In the genomic region with DNA sequence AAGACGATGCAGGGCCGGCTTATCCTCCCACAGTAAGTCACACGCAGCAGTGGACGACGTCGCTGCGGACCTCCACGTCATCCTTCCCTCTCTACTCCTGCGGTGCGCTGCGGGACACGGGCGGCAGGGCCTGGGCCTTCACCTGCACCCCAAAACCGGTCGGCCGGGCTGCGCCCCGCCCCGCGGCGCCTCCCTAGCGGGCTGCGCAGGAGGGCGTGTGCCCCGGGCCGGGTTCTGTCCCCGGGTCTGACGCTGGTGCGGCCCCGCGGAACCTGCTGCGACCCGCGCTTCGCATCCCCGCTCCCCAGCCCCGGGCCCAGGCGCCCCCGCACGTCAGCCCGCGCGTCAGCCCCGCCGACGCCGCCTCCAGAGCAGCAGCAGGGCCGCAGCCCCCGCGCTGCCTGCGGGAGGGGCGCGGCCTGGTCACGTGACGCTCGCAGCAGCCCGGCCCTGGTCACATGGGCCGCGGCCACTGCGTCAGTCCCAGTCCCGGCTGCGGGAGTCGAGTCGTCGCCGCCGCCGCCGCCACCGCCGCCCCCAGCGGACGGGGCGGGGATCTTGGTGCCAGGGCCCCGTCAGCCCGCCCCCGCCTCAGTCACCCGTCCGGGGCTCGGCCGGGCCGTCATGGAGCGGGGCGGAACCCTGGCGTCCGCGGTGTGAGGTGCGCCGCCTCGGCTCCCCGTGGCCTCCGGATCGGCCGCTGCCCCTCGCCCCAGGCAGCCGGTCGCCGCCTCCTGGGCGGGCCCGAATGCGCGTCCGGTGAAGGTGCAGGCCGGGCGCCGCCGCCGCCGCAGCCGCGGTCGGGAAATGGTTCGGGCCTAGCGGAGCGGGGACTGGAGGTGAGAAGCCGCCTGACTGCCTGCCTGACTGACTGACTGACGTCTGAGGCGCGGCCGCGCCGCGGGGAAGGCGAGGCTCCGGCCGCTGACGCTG, we compare ENCODE assay signal across 8 mouse cellular contexts. TPM values are rescaled to one million over a fixed set of nuclear protein-coding genes. Genes with fewer than 3 reads are reported as not detected.
DNase-seq lines count a peak whose midpoint lies in the region; ATAC-seq and TF ChIP-seq lines count a peak whose summit lies in the region.

Aff4 (plus strand) TSS at position 543 of the 933 bp plus-strand sequence.

- H3K9ac ChIP-seq in forebrain, embryonic 11.5 days (ENCODE audit: low read length): peak within 1 kb of the TSS; percentile 90
- peak within 1 kb of the TSS; percentile 99 for H3K9ac ChIP-seq in heart, embryonic 15.5 days
- H3K9ac ChIP-seq in liver, embryonic 14.5 days (replicated peaks): peak within 1 kb of the TSS; percentile 77
- H3K9ac ChIP-seq in stomach, embryonic 15.5 days: peak within 1 kb of the TSS; percentile 99

- peak within 1 kb of the TSS; percentile 87 for H3K4me2 ChIP-seq in forebrain, embryonic 11.5 days (ENCODE audit: low read depth, low read length, severe bottlenecking)
- peak within 1 kb of the TSS; percentile 77 for H3K4me2 ChIP-seq in heart, embryonic 15.5 days
- H3K4me2 ChIP-seq in liver, embryonic 14.5 days (ENCODE audit: low read depth): peak within 1 kb of the TSS; percentile 96
- H3K4me2 ChIP-seq in stomach, embryonic 15.5 days: peak within 1 kb of the TSS; percentile 88

- no peak for TF ChIP-seq EP300 in liver, embryonic 14.5 days (IDR thresholded peaks at IDR 0.05; ENCODE audit: low read depth)

- H3K4me1 ChIP-seq in forebrain, embryonic 11.5 days (replicated peaks; ENCODE audit: control insufficient read depth, insufficient read depth, low read length): no peaks in the 10 kb centered on the region
- peaks cover 10% of the 10 kb centered on the region for H3K4me1 ChIP-seq in heart, embryonic 15.5 days (replicated peaks)
- H3K4me1 ChIP-seq in liver, embryonic 14.5 days (replicated peaks; ENCODE audit: control insufficient read depth in 2 of 2, insufficient read depth in 2 of 2, low read length in 1 of 2): peaks cover 3 to 15% of the 10 kb centered on the region in 2 experiments
- H3K4me1 ChIP-seq in stomach, embryonic 15.5 days: no peaks in the 10 kb centered on the region; the same call in 1 of the 2 replicates

- H3K9me3 ChIP-seq in forebrain, embryonic 11.5 days (ENCODE audit: control insufficient read depth, low read length): no peaks in the 10 kb centered on the region
- no peaks in the 10 kb centered on the region for H3K9me3 ChIP-seq in heart, embryonic 15.5 days (replicated peaks)
- no peaks in the 10 kb centered on the region for H3K9me3 ChIP-seq in liver, embryonic 14.5 days (ENCODE audit: control insufficient read depth, low read length)
- H3K9me3 ChIP-seq in stomach, embryonic 15.5 days: no peaks in the 10 kb centered on the region

- peak within 1 kb of the TSS; percentile 98 for H3K4me3 ChIP-seq in forebrain, embryonic 11.5 days (ENCODE audit: low read depth, low read length)
- peak within 1 kb of the TSS; percentile 99 for H3K4me3 ChIP-seq in heart, embryonic 15.5 days
- peak within 1 kb of the TSS; percentile 68 to 70 for H3K4me3 ChIP-seq in liver, embryonic 14.5 days (ENCODE audit: insufficient read depth in 1 of 2, low read depth in 2 of 2, low read length in 2 of 2)
- H3K4me3 ChIP-seq in stomach, embryonic 15.5 days (replicated peaks): peak within 1 kb of the TSS; percentile 96

- peak; percentile 97 for ATAC-seq in forebrain, embryonic 11.5 days (replicated peaks; ENCODE audit: low FRiP score)
- ATAC-seq in heart, embryonic 15.5 days (replicated peaks; ENCODE audit: insufficient number of reproducible peaks, insufficient read depth, low FRiP score, low read depth): peak; percentile 93
- ATAC-seq in liver, embryonic 14.5 days (ENCODE audit: insufficient read depth): peak; percentile 94
- peak; percentile 91 for ATAC-seq in stomach, embryonic 15.5 days (ENCODE audit: insufficient read depth, low FRiP score, low read depth)

- H3K27me3 ChIP-seq in forebrain, embryonic 11.5 days (ENCODE audit: control insufficient read depth, insufficient read depth, low read length): no peaks in the 10 kb centered on the region
- H3K27me3 ChIP-seq in heart, embryonic 15.5 days: no peaks in the 10 kb centered on the region
- no peaks in the 10 kb centered on the region; the same call in 1 of the 2 replicates for H3K27me3 ChIP-seq in liver, embryonic 14.5 days (ENCODE audit: control insufficient read depth, insufficient read depth, low read length)
- H3K27me3 ChIP-seq in stomach, embryonic 15.5 days (replicated peaks): no peaks in the 10 kb centered on the region

- no peaks in the 10 kb centered on the region for H3K36me3 ChIP-seq in forebrain, embryonic 11.5 days (ENCODE audit: control insufficient read depth, insufficient read depth, low read length)
- H3K36me3 ChIP-seq in heart, embryonic 15.5 days: no peaks in the 10 kb centered on the region
- no peaks in the 10 kb centered on the region for H3K36me3 ChIP-seq in liver, embryonic 14.5 days (replicated peaks; ENCODE audit: control insufficient read depth, insufficient read depth, low read depth)
- H3K36me3 ChIP-seq in stomach, embryonic 15.5 days: no peaks in the 10 kb centered on the region

- TF ChIP-seq CTCF in liver, embryonic 14.5 days (IDR thresholded peaks at IDR 0.05; ENCODE audit: low read depth): no peak

- WGBS in forebrain, embryonic 11.5 days: 1% methylated on average over 113 of the region's 127 CpGs
- under 1% methylated on average over 113 of the region's 127 CpGs for WGBS in heart, embryonic 15.5 days
- WGBS in liver, embryonic 14.5 days (ENCODE audit: insufficient replicate concordance): under 1% methylated on average over 127 of the region's 127 CpGs
- WGBS in stomach, embryonic 15.5 days: under 1% methylated on average over 99 of the region's 127 CpGs

- H3K27ac ChIP-seq in forebrain, embryonic 11.5 days (ENCODE audit: low read depth, low read length): peak within 1 kb of the TSS; percentile 86
- H3K27ac ChIP-seq in heart, embryonic 15.5 days: peak within 1 kb of the TSS; percentile 99
- peak within 1 kb of the TSS; percentile 63 for H3K27ac ChIP-seq in liver, embryonic 14.5 days
- peak within 1 kb of the TSS; percentile 97 for H3K27ac ChIP-seq in stomach, embryonic 15.5 days

- DNase-seq in CD8-positive naive resting alpha-beta T cell, adult 2 months (ENCODE audit: low read depth in 2 of 2, low spot score in 2 of 2): peak; percentile 77 to 79
- peak; percentile 67 for DNase-seq in c-Kit-positive CD71-negative TER-119-negative erythroid progenitor cells, embryonic 14.5 days (ENCODE audit: low read depth)
- DNase-seq in forebrain, embryonic 11.5 days (ENCODE audit: low spot score): peak; percentile 94
- peak; percentile 87 to 95 for DNase-seq in kidney, postnatal 25 days
- peak; percentile 77 to 78 (median 77) for DNase-seq in liver, embryonic 14.5 days (ENCODE audit: low read depth in 3 of 3, low spot score in 3 of 3)
- peak; percentile 90 for DNase-seq in neural tube, embryonic 10.5 days (ENCODE audit: extremely low spot score, low spot score)

RNA-seq across cellular contexts. Expression of gene Aff4, which starts in this region (rescaled TPM):
- 46.0 and 49.3 TPM in 2 replicates for polyA plus RNA-seq in forebrain, embryonic 11.5 days (2014; fragmentation: Nextera tagmentation; extraction: Ambion mirVana)
- 30.5 and 37.7 TPM in 2 replicates for polyA plus RNA-seq in heart, embryonic 15.5 days (2015; fragmentation: Nextera tagmentation; extraction: Ambion mirVana)
- 3.1 and 4.0 TPM in 2 replicates for polyA plus RNA-seq in liver, embryonic 14.5 days (2012; rRNA removed)
- 7.2 and 8.7 TPM in 2 replicates for polyA plus RNA-seq in liver, embryonic 14.5 days (2014; fragmentation: Nextera tagmentation; extraction: Ambion mirVana)
- polyA plus RNA-seq in stomach, embryonic 15.5 days (2015; fragmentation: Nextera tagmentation; extraction: Ambion mirVana): 44.9 and 54.6 TPM in 2 replicates

Comparison
In these comparisons a context has a peak if more than half of its experiments do, and no peak if none do; other contexts are left out.
1. Peak in every context shown above with its lines: DNase-seq, ATAC-seq, H3K4me3 ChIP-seq and H3K27ac ChIP-seq.